Mouse (Mus musculus) kidney, adult 2 months (tissue): Measurements from ENCODE around the gene Praf2.
"Not testable (repeated sequence)": the region's sequence is repeated elsewhere in the genome, so short reads cannot be mapped to it uniquely, and the experiment has no call there.

Experiments
- CTCF ChIP-seq: fragments of 200-500 bp; conservative IDR thresholded peaks from 2 replicates; pipeline ENCODE4 v1.5.1; 2011; ENCODE audit warnings: low read depth, mild to moderate bottlenecking, control low read depth, low read length, moderate library complexity, mixed read lengths; ENCODE audit not compliant: insufficient read depth, insufficient read length
- POLR2A ChIP-seq: fragments of 200-500 bp; IDR thresholded peaks from one replicate; pipeline ENCODE4 v1.6.1; 2011; ENCODE audit warnings: low read depth, low read length, control low read depth

DNA sequence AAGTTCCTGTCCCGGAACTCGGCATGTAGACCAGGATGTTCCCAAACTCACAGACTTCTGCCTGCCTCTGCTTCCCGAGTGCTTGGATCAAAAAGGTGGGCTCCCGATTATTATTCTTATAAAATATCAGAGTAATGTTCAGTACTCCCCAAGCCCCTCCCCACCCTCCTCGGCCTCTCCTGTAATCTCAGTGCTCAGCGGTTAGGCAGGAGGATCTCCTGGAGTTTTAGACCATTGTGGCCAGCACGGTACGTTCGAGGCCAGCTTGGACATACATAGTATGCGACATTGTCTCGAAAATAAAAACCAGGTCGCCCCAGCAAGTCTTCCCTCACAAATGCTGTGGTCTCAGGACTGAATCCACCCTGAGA is 14.5 kb upstream of the Praf2 start:
- not testable (repeated sequence) for TF ChIP-seq CTCF, POLR2A
